Mouse (Mus musculus) ovary, postnatal 14 days (tissue): Measurements from ENCODE around the gene C1qb.

Source experiments
- DNase-seq: peaks from one replicate; pipeline ENCODE4 v3.0.0; 2022; ENCODE audit warnings: low spot score

The C1qb gene

GRCm38 (mm10) chr4:136842802-136843201, 43.2 kb downstream of the C1qb start:
- DNase-seq = no peak

GRCm38 (mm10) chr4:136842033-136842432, 44.0 kb downstream of the C1qb start:
- DNase-seq = no peak

GRCm38 (mm10) chr4:136841056-136841455, 44.9 kb downstream of the C1qb start:
- peak; percentile 86 for DNase-seq

- no peak for DNase-seq
Measured at GRCm38 (mm10) chr4:136838462-136838861, 47.5 kb downstream of the C1qb start.

GRCm38 (mm10) chr4:136838026-136838425, 48.0 kb downstream of the C1qb start:
- DNase-seq = no peak

GRCm38 (mm10) chr4:136836387-136836931, 49.5 kb downstream of the C1qb start:
- DNase-seq = no peak

GRCm38 (mm10) chr4:136835621-136836386, 50.2 kb downstream of the C1qb start, which contains the start of gene Ephb2:
Ephb2 (minus strand) TSS chr4:136835988.
- DNase-seq = peak; percentile 76

GRCm38 (mm10) chr4:136834815-136835620, 51.0 kb downstream of the C1qb start:
- DNase-seq = no peak

- no peak for DNase-seq
Measured at GRCm38 (mm10) chr4:136834439-136834814, 51.6 kb downstream of the C1qb start.

GRCm38 (mm10) chr4:136833619-136834351, 52.2 kb downstream of the C1qb start:
- DNase-seq = no peak

- DNase-seq = no peak
Measured at GRCm38 (mm10) chr4:136832559-136833232, 53.3 kb downstream of the C1qb start.

- DNase-seq = no peak
Measured at GRCm38 (mm10) chr4:136830272-136830823, 55.6 kb downstream of the C1qb start.
